Mouse (Mus musculus) bone marrow macrophage, adult 2 months (primary cell): ENCODE measurements at regions not wholly inside any gene's neighbourhood (a gene's known extent, or its start where the extent isn't known, plus 50 kb on each side); places are given as distances from the start of the nearest gene placed in this dataset.

ENCODE experiments used
- H3K27ac ChIP-seq: 2 replicates; pipeline ENCODE4 v1.5.1; 2012; ENCODE audit warnings: low read depth, low read length; ENCODE audit not compliant: insufficient read depth
- H3K4me1 ChIP-seq: 2 replicates; pipeline ENCODE4 v1.6.1; 2012; ENCODE audit warnings: low read length; ENCODE audit not compliant: control insufficient read depth, insufficient read depth
- H3K4me3 ChIP-seq: 2 replicates; pipeline ENCODE4 v1.5.1; 2012; ENCODE audit warnings: mild to moderate bottlenecking, low read length, moderate library complexity; ENCODE audit not compliant: insufficient read depth
- CTCF ChIP-seq: IDR thresholded peaks from 2 replicates; pipeline ENCODE4 v1.5.1; 2012; ENCODE audit warnings: low read depth, mild to moderate bottlenecking, low read length, moderate library complexity
- POLR2A ChIP-seq: IDR thresholded peaks from 2 replicates; pipeline ENCODE4 v1.6.1; 2012; ENCODE audit warnings: mild to moderate bottlenecking, low read depth, low read length, borderline replicate concordance

DNA sequence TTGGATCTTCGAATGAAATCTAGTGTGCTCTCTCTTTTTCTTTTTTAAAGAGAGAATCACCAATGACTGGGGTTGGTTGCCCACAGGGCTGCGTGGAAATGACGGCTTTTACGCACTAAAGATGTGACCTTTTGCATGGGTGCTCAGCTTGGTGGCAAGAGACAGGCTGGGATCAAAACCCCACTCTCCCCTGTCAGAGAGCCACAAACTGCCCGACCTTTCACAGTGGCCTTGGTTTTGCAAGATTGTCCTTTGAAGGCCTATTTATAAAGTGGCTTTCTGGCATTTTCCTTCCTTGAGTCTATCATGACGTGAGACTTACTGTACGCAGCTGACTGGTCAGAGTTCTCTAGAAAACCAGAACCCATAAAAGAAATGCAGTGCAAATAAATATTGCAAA is 104.4 kb upstream of the Ubr2 start:
- no peaks in the 10 kb centered on the region for H3K4me1 ChIP-seq
- no peak overlapping the region for H3K4me3 ChIP-seq
- TF ChIP-seq CTCF (no peak), POLR2A (no peak)
- no peak overlapping the region for H3K27ac ChIP-seq

DNA sequence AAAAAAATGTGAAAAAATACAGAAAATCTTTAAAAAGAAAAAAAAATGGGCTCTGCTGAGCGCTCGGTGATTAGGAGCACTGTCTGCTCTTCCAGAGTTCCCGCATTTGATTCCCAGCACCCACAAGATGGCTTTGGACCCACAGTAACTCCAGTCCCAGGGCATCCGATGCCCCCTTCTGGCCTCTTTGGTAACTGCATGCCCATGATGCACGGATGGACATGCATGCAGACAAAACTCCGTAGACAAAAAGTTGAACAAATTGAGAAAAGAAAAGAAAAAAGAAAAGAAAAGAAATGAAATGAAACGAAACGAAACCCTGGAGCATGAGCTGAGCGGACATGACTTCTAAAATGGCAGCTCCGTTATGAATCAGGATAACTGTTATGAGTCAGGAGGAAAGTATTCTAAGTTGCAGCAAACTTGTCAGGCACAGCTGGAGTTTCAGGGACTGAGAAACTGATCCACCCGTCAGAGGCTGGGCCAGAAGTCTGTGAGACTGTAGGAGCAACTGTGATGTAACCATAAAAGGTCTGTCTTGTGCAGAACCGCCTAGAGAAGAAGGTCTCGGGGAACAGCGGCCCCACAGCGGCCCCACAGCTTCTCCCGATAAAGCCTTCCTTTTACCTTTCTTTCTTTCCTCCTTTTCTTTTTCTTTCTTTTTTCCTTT is 102.3 kb upstream of the Ubr2 start:
- H3K4me3 ChIP-seq: no peak overlapping the region

DNA sequence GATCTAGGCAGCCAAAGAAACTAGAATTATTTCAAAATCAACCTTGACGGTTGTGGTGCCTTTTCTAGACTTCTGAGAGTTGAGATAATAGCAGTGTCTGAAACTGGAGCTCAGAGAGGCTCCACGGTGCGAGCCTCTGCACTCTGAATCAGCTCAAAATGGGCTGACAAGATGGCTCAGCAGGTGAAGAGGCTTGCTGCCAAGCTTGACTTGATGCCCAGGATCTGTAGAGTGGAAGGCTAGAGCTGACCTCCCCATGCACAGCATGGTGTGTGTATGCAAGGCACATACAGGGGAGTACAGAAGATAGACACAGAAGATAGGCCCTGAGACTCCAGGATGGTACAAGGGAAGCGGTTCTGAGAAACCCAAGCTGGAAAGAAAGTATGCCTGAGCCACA is 100.5 kb upstream of the Ubr2 start:
- Histone ChIP-seq H3K27ac (no peak overlapping the region), H3K4me3 (no peak overlapping the region), H3K4me1 (no peaks in the 10 kb centered on the region)
- TF ChIP-seq POLR2A (no peak), CTCF (no peak)

More for the DNA sequence above, 102.3 kb upstream of the Ubr2 start:
- TF ChIP-seq CTCF: peak; percentile 24; the same call in 1 of the 2 replicates
- no peak for TF ChIP-seq POLR2A
- Histone ChIP-seq H3K27ac (no peak overlapping the region), H3K4me1 (no peaks in the 10 kb centered on the region)

DNA sequence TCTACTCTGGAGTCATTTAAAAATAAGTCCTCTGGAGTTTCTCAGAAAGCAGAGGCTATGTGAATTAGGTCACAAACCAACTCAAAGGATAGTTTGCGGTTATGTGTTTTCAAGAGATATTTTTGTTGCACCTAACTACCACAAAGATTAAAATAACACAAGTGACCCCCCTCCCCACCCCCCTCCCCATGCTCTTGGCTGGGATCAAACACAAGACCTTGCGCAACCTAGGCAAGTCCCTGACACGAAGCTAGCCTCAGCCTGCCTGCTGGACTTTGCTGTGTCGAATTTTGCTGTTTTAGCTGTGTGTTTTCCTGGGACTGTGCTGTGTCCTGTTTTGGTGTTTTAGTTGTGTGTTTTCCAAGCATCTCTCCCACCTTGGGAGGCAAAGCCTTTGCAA is 94.0 kb upstream of the Ubr2 start:
- Histone ChIP-seq H3K27ac (peak overlapping the region; percentile 10; the same call in 1 of the 2 replicates), H3K4me1 (0 out of 2 replicates have a peak, but pooled peaks cover 2% of the 10 kb centered on the region), H3K4me3 (no peak overlapping the region)
- TF ChIP-seq POLR2A (no peak), CTCF (no peak)

DNA sequence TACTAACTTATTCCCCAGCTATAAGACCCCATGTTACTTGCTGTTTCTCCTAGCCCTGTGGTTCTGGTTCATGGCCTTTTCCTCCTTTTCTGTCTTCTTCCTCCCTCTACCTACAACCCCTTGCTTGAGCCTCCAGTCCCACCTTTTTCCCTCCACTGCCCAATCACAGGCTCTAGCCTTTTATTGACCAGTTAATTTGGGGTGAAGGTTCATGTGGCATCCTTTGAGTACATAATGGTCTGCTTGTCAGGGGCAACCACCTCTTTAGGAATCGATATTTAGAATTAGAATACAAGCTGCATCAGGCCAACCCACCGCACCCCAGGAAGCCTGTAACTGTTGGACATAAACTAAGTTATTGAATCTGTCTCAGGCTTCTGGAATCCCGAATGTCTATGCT is 84.8 kb upstream of the Ubr2 start:
- Histone ChIP-seq H3K27ac (no peak overlapping the region), H3K4me3 (no peak overlapping the region), H3K4me1 (no peaks in the 10 kb centered on the region)
- TF ChIP-seq CTCF (no peak), POLR2A (no peak)

DNA sequence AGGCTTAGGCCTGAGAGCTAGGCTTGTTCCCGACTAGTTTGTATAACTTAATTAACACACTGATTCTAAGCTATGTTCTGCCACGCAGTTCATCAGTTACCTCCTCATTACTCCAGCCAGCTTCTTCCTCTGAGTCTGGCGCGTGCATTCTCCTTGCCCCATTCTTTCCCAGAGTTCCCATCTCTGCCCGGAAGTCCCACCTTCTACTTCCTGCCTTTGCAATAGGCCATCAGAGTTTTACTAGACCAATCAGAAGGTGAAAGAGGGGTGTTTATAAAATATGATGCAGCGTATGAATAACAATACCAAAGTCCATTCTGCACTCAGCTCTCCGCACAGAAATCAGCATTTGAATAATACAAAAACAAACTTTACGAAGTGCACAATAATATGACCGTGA is 81.7 kb upstream of the Ubr2 start:
- Histone ChIP-seq H3K4me1 (no peaks in the 10 kb centered on the region), H3K4me3 (no peak overlapping the region), H3K27ac (no peak overlapping the region)
- no peak for TF ChIP-seq CTCF
- no peak for TF ChIP-seq POLR2A

DNA sequence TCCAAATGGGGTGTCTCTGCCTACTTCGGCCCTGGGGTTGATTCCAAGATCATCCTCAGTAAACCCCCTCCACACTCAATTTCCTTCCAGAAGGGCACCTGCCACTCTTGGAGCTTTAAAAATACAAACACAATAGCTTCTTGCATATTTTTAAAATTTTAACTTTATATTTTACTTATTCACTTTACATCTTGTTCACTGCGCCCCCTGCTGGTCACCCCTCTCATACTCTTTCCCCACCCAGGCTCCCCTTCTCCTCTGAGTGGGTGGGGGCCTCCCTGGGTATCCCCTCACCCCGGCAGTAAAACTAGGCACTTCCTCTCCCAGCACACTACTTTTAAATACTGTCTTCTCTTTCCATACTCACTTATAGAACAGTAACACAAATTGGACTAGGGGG is 79.4 kb upstream of the Ubr2 start:
- no peaks in the 10 kb centered on the region for H3K4me1 ChIP-seq
- H3K4me3 ChIP-seq: no peak overlapping the region
- TF ChIP-seq CTCF (peak; percentile 54; the same call in 1 of the 2 replicates), POLR2A (no peak)
- H3K27ac ChIP-seq: no peak overlapping the region

DNA sequence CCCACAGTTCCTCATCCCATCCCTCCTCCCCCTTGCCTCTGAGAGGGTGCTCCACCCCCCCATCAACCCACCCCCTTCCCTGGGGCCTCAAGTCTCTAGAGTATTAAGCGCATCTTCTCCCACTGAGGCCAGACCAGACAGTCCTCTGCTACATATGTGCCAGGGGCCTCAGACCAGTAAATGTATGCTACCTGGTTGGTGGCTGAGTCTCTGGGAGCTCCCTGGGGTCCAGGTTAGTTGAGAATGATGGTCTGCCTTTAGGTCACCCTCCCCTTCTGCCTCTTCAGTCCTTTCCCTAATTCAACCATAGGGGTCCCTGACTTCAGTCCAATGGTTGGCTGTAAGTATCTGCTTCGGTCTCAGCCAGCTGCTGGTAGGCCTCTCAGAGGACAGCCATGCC is 58.9 kb upstream of the Ubr2 start:
- H3K4me3 ChIP-seq: no peak overlapping the region
- H3K4me1 ChIP-seq: peaks cover 18% of the 10 kb centered on the region
- H3K27ac ChIP-seq: no peak overlapping the region
- TF ChIP-seq POLR2A (no peak), CTCF (no peak)

DNA sequence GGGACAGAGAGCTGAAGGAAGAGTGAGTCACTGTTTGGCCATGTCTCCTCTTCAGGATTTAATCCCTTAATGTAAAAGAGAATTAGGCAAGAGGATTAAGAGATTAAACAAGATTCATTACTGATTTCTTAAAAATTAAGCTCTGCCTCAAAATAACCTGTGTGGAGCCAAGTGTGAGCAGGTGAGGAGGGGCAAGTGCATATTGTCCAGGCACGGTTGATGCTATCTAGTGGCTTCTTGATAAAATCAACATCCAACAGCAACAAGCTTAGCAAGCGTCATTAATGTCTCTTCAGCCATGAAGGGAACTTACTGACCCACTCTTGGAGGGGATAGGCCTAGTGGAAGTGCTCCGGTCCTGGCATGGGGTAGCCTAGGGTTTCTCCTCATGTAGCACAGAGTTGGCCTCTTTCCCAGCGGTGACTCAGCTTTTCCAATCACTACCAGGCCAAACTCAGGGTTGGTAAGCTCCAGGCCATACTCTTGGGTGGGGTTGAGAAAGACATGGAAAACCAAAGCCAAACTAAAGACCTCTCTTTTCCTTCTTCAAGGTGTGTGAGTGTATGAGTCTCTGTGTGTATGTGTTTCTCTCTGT is 55.0 kb upstream of the Ubr2 start:
- Histone ChIP-seq H3K4me3 (peak overlapping the region; percentile 25), H3K4me1 (peaks cover 24% of the 10 kb centered on the region), H3K27ac (peak overlapping the region; percentile 85)
- TF ChIP-seq CTCF: no peak
- TF ChIP-seq POLR2A: no peak

DNA sequence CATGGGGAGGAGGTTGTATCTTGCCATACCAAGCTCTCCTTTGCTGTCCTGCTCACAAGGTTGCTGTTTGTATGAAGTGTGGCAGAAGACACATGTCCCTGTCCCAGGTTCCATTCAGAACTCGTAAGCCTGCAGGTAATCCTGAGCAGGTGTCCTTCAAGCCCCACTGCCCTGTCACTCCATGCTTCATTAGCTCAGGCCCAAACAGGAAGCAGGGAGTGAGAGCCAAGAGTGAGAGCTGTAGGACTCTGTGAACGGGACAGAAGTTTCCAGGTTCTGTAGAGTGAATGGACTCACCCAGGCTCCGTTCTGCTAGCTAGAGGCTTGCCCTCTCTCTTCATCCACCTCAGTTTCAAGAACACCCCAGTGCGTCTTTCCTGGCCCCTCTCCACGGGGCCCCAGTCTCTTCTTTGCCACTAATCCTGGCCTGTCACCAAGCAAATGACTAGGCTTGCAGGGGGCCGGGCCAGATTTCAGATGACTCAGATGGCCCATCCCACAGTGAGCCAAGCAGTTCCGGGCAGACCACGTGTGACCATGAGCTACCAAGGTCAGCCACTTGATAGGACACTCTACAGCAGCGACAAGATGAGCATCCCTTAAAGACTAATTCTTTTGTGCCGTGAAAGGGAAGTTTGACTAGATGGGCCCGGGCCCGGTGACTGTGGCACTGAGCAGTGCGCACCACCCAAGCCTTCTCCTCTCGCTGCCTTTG is 54.4 kb upstream of the Ubr2 start:
- TF ChIP-seq CTCF (no peak), POLR2A (no peak)
- H3K4me3 ChIP-seq: peak overlapping the region; percentile 54
- peak overlapping the region; percentile 85 for H3K27ac ChIP-seq
- peaks cover 24% of the 10 kb centered on the region for H3K4me1 ChIP-seq
